Mouse (Mus musculus) layer of hippocampus, adult 8-10 months (tissue): ENCODE results near the gene Nsd2. TPM values are rescaled to one million over a fixed set of nuclear protein-coding genes. Genes with fewer than 3 reads are reported as not detected.
A peak's percentile ranks its signal among the peaks of the same experiment; 100 is the strongest.
"Not testable (repeated sequence)": the region's sequence is repeated elsewhere in the genome, so short reads cannot be mapped to it uniquely, and the experiment has no call there.

Experiments used
- DNase-seq, 2 experiments: peaks; one replicate each; pipeline ENCODE4 v3.0.0; 2022; ENCODE audit warnings: low spot score in 2 of 2
- total RNA-seq, 4 experiments: library from RNA; stranded (reverse); gene quantifications; 2 replicates each; pipeline ENCODE4 v1.2.4; 2022

Nsd2 gene
- total RNA-seq, 4 experiments from 2014 or later = 106 to 126 (median 115) TPM

- no peak for DNase-seq
These were observed 30.9 kb downstream of the Nsd2 start for GRCm38 (mm10) chr5:33851466-33851865.

- DNase-seq = no peak
These were observed 32.6 kb downstream of the Nsd2 start for GRCm38 (mm10) chr5:33853086-33853485.

DNA sequence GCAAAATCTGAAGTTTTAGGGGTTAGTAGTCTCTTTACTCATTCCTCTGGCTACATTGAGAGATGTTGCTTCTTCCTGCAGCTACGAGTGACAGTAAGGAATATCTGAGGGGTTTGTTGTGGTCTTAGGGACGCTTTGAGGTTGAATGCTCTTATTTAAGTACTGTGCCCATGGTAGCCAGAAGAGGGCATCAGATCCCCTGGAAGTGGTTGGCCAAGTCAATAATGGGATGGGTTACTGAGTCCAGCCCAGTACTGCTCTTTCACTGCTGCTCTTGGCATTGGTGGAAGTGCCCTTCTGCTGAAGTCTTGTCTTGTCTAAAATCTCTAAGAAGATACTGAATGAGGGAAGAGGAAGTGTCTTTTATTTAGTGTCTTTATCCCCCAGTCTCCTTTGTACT is 33.5 kb downstream of the Nsd2 start:
- no peak for DNase-seq

DNA sequence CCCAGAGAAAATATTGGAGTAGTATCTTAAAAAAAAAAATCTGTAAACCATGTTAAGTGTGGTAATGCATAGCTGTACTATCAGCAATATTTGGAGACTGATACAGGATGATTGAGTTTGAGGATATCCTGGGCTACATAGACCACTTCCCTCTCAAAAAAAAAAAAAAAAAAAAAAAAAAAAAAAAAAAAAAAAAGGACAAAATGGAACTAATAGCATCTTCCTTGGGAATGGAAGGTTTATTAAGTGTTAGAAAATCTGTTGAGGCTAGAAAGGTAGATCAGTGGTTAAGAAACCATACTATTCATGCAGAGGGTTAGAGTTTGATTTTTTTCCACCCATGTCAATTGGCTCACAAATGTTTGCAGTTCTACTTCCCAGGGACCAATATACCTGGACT is 37.2 kb downstream of the Nsd2 start:
- DNase-seq = no peak

DNA sequence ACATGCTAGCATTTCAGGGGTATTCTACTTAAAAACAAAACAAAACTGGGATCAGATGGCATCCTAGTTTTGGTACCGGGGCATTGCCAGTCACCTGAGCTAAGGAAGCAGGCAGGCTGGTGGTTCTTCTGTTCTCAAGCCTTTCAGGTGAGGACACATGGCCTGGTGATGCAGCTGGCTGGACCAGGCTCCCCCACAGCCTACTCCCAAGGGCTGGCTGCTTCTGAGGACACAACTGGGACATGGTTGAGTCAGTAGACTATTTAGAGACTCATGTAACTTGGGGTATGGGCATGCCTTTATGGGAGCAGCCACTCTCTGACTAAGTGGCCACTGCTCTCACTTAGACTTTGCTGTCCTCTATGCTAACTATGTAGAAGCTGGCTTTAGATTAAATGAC is 54.9 kb downstream of the Nsd2 start:
- DNase-seq = no peak

- DNase-seq = no peak
These were observed 60.6 kb downstream of the Nsd2 start for GRCm38 (mm10) chr5:33881118-33881517.

GRCm38 (mm10) chr5:33893406-33893805 is 72.9 kb downstream of the Nsd2 start:
- DNase-seq = no peak

DNA sequence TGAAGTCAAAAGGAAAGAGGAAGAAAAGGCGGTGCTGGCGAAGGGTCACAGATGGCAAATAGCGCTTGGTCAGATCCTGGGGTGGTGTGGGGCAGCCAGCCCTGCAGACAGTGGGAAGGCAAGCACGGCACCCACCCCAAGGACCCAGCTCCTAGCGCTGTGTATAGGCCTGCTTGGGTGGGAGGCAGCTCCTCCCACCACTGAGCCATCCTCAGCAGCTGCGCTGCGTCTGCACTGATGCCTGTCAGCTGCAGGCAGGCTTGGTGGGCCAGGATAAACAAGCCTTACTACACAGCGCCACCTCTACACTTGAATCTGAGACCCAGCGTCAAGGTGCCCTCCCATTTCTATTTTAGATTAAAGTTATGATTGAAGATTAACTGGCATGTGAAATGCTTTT is 74.6 kb downstream of the Nsd2 start:
- DNase-seq = no peak

DNA sequence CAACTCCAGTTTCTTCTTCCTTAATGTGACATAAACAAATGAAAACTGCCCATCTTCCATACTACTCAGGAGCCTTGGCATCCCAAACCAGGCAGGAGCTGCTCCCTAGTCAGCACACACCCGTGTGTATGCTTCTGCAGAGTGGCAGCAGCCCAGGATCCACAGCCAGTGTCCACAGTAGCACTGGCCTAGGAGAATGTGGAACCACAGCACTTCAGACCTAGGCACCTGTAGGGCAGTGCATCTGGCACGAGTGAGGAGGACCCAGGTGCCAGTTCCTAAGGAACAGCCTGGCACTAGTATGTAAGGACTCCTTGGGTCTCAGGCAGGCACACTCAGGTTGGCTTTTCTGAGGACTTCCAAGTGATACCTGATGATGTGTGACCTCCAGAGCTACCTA is 76.6 kb downstream of the Nsd2 start:
- no peak for DNase-seq

DNA sequence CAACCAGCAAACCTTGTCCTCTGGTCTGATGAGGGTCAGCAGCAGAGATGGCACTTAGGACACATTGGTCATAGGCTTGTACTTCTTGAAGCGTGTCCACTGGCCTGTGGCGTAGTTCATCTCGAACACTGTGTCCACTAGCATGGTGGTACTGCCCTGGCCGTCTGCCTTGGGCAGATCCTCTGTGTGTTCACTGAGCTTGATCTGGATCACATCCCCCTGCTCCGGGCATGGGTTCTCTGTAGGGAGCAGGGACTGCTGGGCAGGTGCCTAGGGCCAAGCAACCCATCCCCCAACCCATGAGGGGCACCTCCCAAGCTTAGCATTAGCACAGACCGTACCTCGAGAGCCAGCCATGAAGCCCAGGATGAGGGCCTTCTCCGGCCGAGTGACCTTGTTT is 78.1 kb downstream of the Nsd2 start:
- no peak for DNase-seq

GRCm38 (mm10) chr5:33899245-33899644 is 78.7 kb downstream of the Nsd2 start:
- no peak for DNase-seq

GRCm38 (mm10) chr5:33900101-33900500 is 79.6 kb downstream of the Nsd2 start:
- DNase-seq = no peak

DNA sequence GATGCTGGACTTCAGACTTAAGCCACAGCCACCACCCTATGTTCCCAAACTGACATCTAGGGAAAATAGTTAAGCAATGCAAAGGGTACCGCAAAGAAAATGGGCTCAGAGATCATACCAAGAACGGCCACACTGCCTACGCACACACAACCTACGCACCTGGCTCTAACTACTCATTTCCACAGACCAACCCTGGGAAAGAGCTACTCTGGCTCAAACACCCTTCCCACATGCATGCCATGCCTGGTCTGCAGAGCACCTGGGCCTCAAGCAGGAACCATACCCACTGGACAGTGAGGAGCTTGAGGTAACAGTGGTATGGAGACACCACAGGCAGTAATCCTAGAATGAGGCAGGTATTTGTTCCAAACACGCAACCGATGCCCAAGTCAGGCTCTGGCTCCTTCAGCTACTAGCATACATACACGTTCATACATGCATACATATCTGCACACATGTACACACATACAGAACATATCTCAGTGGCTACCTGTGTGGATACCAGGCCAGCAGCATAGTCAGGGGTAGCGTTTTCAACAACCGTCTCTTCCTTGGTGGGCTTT is 80.3 kb downstream of the Nsd2 start:
- DNase-seq = no peak

DNA sequence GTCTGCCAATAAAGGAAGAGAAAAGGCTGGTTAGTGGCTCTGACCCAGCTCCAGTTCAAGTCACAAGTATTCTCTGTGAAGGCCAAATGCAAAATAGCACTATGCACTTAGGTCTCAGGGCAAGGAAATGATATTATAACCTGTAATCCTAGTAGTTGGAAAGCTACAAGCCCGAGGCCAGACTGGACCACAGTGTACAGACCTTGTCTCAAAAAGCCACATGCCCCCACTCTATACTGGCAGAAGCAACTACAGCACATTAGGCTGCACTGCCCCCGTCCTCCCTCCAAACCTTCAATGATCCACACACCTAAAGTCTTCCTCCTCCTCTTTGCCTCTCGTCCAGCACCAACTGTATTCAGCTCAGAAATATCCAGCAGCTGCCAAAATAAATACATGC is 80.8 kb downstream of the Nsd2 start:
- DNase-seq = no peak

GRCm38 (mm10) chr5:33902696-33903095 is 82.2 kb downstream of the Nsd2 start:
- no peak for DNase-seq

DNA sequence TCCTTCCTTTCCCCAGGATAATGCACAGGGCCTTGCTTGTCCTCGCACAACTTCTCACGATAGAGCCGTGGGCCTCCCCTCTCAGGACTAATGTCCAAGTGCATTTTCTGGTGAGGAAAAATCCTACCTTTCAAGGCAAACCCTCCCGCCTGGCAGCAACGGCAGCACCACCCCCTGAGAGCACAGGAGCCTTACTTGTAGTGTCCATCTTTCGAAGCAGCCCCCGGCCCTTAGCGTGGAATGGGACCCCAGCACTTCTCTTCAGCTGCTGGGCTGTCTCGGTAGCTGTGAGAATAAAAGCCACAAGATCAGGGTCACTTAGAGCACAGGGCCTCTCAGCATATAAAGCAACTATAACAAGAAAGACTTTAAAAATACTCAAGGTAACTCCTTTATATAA is 82.7 kb downstream of the Nsd2 start:
- no peak for DNase-seq

GRCm38 (mm10) chr5:33915031-33915430 is 94.5 kb downstream of the Nsd2 start:
- peak in 1 of 2 experiments; percentile 0 for DNase-seq

DNA sequence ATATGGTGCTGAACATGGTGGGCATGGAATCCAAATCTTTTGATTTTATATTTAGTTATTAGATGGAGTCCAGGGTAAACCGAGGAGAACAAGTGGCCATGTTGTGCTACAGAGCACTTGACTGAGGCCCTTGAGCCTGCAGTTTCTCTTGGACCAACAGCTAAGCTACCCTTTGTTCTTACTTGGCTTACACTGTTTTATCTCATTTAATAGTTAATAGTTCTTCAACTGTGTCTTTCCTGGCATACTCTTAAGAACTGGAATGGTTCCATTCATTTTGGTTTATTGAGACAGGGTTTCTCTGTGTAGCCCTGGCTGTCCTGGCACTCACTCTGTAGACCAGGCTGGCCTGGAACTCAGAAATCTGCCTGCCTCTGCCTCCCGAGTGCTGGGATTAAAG is 96.1 kb downstream of the Nsd2 start:
- not testable (repeated sequence) for DNase-seq

- peak in 1 of 2 experiments; percentile 23 for DNase-seq
These were observed 98.9 kb downstream of the Nsd2 start for GRCm38 (mm10) chr5:33919466-33919865.

- no peak for DNase-seq
These were observed 99.5 kb downstream of the Nsd2 start for GRCm38 (mm10) chr5:33920037-33920436.

- DNase-seq = no peak
These were observed 100.4 kb downstream of the Nsd2 start for GRCm38 (mm10) chr5:33920924-33921323.

- peak in 1 of 2 experiments; percentile 1 for DNase-seq
These were observed 101.1 kb downstream of the Nsd2 start for GRCm38 (mm10) chr5:33921486-33922235.

DNA sequence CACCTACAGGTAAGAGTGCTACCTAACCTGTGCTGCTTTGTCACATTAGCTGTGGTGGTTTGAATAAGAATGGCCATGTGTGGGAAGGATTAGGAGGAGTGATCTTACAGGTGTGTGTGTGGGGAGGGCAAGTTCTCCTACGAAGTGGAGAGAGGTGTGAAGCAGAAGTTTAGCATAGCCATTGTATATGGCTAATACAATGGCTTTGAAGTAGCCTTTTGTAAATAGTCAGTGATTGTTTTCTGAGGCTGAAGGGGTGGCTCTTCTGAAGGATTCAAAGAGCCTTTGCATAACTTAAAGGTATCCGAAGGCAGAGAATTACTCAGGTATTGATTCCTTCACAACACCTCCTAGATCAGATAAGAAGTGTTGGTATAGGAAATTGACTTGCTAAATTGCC is 102.0 kb downstream of the Nsd2 start:
- no peak for DNase-seq
